Mouse (Mus musculus) embryonic fibroblast, embryonic 13.5 days (primary cell): ENCODE results near the gene Arih2.

Source experiments
- CTCF ChIP-seq: IDR thresholded peaks from 2 replicates; pipeline ENCODE4 v1.5.1; 2011; ENCODE audit warnings: mild to moderate bottlenecking, control low read depth, low read length, moderate library complexity, borderline replicate concordance; ENCODE audit not compliant: insufficient read depth
- POLR2A ChIP-seq: IDR thresholded peaks from 2 replicates; pipeline ENCODE4 v1.6.1; 2011; ENCODE audit warnings: low read depth, mild to moderate bottlenecking, control low read depth, low read length, moderate library complexity

- TF ChIP-seq POLR2A, result no peak
- no peak for TF ChIP-seq CTCF
These were observed 72.2 kb downstream of the Arih2 start for GRCm38 (mm10) chr9:108577025-108577424.
